Mouse (Mus musculus) embryo, embryonic 11.5 days (tissue): ENCODE measurements around the gene Mbnl2.

Experiments
- DNase-seq: peaks from one replicate; pipeline ENCODE4 v3.0.0-alpha.2; 2012; ENCODE audit warnings: low read depth, low spot score

Mbnl2 gene

GRCm38 (mm10) chr14:120324883-120325480, 49.5 kb downstream of the Mbnl2 start:
- DNase-seq = no peak

- no peak for DNase-seq
Observed at GRCm38 (mm10) chr14:120325673-120326072, 50.2 kb downstream of the Mbnl2 start.

DNA sequence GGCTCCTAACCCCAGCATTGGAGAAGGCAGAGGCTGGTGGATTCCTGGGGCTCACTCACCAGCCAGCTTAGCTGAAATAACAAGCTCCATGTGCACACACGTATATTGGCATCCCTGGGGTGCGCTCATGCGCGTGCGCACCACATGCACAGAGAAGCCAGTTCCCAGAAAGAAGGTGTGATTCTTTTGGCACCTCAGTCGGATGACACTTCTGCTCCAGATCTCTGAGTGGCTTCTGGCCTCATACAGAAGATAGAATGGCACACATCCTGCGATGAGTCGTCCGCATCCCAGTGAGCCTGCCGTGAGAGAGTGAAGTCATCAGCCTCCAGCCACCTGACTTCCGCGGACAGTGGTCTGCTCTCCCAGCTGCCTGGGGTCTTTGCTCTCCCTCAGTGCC, 55.0 kb downstream of the Mbnl2 start:
- DNase-seq = no peak

DNA sequence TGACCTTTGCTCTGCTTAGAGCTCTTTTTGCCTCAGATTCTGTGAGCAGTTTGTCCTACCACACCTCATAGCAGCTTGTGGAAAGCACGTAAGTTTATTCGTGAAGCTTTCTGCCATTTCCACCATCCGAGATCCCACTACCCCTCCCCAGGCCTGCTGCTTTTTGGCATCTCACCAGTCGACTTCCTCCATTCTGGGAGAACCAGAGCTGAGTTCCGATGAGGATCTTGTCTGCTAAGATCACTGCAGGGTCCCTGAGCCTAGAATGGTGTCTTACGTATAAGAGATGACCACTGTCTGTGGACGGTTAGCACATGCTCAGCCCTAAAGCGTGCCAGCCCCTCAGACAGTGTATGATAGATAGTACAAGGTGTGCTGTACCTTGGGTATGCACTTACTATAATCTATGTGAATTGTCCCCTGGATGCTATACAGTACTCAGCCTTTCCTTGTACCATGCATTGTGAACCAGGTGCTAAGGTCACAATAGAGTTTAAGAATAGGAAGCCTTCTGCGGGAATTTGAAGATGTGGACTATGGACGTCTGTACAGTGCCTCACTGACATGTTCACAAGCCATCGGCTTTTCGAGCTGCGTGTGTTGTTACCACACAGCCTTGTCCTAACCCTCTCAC, 55.5 kb downstream of the Mbnl2 start:
- DNase-seq = no peak

DNA sequence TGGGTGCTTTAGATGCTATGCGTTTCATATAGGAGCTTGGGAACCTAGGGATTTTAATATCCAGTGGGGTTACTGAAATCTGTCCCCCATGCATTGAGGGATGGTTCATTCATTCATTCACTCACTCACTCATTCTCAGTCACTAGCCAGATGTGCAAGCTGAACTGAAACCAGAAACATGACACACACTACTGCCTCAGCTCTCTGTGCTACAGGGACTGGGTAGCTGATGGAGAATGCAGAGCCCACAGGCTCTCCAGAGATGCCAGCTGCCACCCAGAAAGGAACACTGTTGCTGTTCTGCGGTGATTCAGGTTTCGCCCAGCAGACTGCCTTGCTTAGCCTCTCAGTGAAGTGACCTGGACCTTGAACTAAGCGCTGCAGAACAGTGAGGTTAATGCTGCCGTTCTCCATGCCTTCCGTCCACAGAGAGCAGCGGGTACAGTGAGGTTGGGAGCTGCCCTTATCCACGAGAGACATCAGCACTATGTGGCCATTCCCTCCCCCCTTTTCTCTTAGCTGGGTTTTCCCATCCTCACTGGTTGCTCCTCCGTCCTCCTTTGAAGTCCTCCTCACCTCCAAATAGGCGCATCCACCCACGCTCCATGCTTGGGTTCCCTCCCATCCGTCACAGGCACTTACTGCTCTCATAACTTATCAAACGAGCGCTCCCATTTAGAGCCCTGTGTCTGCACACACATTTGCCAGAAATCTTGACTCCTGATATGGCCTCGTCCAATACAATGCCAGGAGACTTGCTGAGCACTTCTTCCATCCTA, 58.2 kb downstream of the Mbnl2 start:
- DNase-seq = no peak

DNA sequence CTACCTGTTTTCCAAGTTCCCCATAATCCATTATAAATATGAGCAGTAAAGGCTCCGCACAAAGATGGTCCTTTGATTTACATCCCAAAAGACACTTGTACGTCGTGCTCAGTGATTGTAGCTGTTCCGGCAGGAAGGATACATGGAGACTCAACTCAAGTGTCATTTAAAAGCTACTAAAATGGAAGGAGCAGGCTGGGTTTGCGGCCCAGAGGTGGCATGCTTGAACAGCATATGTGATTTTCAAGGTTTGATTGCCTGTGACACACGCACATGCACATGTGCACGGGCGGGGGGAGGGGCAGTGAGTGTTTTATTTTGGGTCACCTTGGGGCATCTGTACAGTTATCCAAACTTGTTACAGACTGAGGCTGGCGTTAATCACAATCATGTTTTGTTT, 59.9 kb downstream of the Mbnl2 start:
- DNase-seq = no peak

DNA sequence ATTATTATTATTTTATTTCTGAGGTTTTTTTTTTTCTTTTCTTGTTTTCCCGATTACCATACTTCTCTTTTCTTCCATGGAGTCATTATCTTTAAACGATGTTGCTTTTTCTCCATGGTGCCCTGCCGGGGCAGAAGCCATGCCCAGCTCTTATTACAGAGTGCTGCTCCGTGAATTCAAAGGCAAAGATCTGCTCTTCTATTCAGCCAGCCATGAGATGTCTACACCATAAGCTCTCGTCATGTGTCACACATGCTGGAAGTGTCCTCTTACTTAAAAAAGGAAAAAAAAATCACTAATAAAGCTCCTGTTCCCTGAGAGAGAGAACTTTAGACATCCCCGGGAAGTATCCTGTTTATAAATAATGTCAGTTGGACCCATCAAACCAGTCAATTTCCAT, 60.4 kb downstream of the Mbnl2 start:
- no peak for DNase-seq

- DNase-seq = no peak
Observed at GRCm38 (mm10) chr14:120336380-120336779, 60.9 kb downstream of the Mbnl2 start.

DNA sequence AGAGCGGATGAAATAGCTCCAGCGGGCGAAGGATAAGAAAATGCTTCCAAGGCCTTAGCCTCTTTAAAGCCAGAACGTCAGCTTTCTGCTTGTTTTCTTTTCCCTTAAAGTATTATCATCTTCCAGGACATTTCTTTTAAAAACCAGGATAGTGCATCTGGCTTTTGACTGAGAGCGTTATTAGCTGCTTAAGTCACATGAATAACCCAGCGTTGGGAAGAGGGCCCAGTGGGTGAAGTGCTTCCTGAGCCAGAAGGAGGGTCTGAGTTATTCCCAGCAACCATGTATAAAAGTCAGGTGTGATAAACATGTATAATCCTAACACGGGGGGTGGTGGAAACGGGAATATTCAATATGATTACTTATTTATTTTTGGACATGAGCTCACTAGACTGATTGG, 61.4 kb downstream of the Mbnl2 start:
- no peak for DNase-seq

GRCm38 (mm10) chr14:120337731-120338462, 62.4 kb downstream of the Mbnl2 start:
- DNase-seq = no peak

- no peak for DNase-seq
Observed at GRCm38 (mm10) chr14:120338706-120339105, 63.2 kb downstream of the Mbnl2 start.

- DNase-seq = no peak
Observed at GRCm38 (mm10) chr14:120341912-120342311, 66.4 kb downstream of the Mbnl2 start.

DNA sequence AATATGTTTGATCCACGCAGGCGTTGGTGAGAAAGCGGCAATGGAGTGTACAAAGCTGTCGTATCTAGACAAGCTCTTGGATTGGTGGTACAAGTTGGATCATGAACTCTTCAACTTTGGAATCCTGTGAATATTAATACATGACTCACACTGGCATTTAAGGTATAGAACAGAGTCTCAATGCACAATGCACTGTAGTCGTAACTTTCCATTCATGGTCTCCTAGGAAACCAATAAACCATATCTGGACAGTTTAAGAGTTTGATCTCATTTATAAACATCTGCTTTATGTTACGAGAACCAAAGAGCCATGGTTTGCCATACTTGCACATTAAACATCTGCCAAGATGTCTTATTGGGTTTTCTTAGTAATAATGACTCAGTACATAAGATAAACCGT, 66.9 kb downstream of the Mbnl2 start:
- DNase-seq = no peak

GRCm38 (mm10) chr14:120344641-120345040, 69.2 kb downstream of the Mbnl2 start:
- DNase-seq = no peak

- no peak for DNase-seq
Observed at GRCm38 (mm10) chr14:120347410-120348315, 72.2 kb downstream of the Mbnl2 start.

DNA sequence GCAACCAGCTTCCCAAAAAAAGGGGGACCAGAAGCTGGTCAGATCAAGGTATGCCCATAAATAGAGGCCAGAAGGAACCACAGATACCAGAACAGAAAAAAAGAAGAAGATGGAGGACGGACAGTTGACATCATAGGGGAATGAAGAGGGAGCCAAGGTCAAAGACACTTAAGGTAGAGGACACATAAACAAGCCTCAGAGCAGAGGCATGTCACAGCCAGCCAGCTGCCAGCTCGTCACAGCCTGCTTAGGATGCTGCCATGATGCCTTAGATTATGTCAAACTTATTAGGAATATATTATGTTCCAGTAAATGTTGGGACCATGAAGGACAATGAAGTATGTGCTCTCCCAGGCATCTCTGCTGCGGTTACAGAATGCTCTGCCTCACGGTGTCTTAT, 73.9 kb downstream of the Mbnl2 start:
- no peak for DNase-seq

DNA sequence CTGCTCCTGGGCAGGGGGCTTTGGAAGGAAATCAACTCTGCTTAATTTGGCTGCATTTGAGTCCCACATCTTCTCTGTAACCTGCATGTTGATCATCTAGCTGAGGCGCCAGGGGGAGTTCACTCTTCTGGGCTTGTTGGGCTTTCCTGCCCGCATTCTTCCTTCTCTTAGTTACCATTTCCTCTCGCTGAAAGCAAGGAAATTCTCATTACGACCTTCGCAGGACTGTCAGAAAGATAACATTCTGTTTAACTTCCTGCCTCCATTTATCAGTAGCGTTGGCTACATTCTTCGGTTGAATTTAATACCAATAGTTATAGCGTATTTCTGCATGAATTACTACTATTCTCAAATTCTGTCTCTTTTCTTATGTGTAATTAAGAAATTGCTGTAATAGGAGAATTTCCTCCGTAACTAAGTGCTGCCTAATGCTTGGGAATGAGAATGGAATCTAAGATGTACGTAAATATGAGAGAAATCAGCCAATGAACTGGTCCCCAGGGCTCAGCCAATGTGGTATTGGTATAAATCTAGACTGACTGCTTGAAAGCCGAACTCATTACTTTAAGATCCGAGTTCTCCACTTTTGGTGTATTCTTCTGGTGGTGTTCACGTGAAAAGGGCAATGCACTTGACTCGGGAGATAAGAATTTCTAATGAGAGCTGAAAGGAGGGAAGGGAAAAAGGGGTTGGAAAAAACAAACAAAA, 76.8 kb downstream of the Mbnl2 start:
- no peak for DNase-seq

DNA sequence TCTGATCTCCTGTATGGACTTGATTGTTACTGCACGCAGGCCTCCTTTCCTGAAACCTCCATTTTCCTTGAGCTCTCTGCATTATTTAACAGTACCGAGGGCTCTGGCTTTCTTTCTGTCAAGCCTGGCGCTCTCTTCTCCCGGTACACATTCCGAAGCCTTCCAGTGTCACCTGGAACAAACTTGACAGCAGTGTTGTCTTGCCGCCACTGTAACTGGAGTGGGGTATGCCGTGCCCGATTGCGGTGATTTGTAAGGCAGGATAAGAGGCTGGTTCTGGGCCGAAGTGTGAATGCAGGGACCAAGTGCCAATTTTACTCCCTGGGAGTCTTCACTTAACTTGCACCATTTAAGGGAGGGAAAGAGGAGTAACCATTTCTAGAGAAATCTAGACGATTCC, 77.7 kb downstream of the Mbnl2 start:
- DNase-seq = no peak

- DNase-seq = no peak
Observed at GRCm38 (mm10) chr14:120354595-120354994, 79.1 kb downstream of the Mbnl2 start.

DNA sequence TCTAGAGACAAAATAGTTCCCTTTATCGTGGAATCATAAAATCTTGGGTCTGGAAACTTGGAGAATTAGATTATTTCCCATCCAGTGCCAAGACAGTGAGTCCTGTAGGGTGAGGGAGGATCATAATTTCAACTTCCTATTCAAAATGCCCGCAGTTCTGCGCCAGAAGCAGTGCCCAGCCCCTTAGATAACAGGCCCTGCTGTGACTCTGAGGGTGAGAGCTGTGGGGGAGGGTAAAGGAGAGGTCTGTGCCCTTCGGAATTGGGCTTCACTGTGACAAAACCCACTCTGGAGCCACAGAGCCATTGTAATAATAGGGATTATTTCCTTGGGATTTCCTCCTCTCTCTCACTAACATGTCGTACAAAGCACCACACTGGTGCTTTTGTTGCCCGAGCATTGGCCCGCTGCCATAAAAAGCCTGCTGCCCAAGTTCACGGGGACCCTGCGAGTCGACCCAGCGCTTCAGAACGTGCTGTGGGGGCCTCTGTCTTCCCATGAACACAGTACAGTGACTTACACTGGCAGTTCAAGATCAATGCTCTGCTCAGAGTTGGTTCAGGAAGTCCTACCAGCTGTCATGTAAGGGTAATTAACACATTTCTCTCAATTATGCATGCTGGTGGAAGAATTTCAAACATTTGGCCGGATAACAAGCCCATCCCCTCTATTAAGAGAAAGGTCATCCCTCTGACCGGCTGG, 79.7 kb downstream of the Mbnl2 start:
- peak; percentile 34 for DNase-seq
